Mouse (Mus musculus) lung, embryonic 15.5 days (tissue): Measurements from ENCODE around the gene Bmp6. TPM values are rescaled to one million over a fixed set of nuclear protein-coding genes. Genes with fewer than 3 reads are reported as not detected.

Source experiments
- ATAC-seq: fragments of 200-750 bp; cut with Nextera tagmentation; 2 replicates; pipeline ENCODE4 v1.8.0; 2017; ENCODE audit warnings: moderate number of reproducible peaks, borderline replicate concordance; ENCODE audit not compliant: low FRiP score, low TSS enrichment; ENCODE audit errors: extremely low read depth
- H3K27ac ChIP-seq: fragments of 300-500 bp; sonication (generic); 2 replicates; pipeline ENCODE4 v1.5.1; 2015; ENCODE audit warnings: moderate library complexity, mild to moderate bottlenecking, inconsistent platforms
- H3K27me3 ChIP-seq: fragments of 300-500 bp; sonication (generic); 2 replicates; pipeline ENCODE4 v1.6.1; 2015; ENCODE audit warnings: inconsistent platforms
- H3K36me3 ChIP-seq: fragments of 300-500 bp; sonication (generic); 2 replicates; pipeline ENCODE4 v1.6.1; 2015; ENCODE audit warnings: inconsistent platforms
- H3K4me1 ChIP-seq: fragments of 300-500 bp; sonication (generic); 2 replicates; pipeline ENCODE4 v1.6.1; 2015; ENCODE audit warnings: inconsistent platforms
- H3K4me2 ChIP-seq: fragments of 300-500 bp; sonication (generic); 2 replicates; pipeline ENCODE4 v1.6.1; 2015; ENCODE audit warnings: inconsistent platforms, mild to moderate bottlenecking, moderate library complexity
- H3K4me3 ChIP-seq: fragments of 300-500 bp; sonication (generic); 2 replicates; pipeline ENCODE4 v1.5.1; 2015; ENCODE audit warnings: mild to moderate bottlenecking, inconsistent platforms
- H3K9ac ChIP-seq: fragments of 300-500 bp; sonication (generic); 2 replicates; pipeline ENCODE4 v1.6.1; 2015; ENCODE audit warnings: inconsistent platforms
- H3K9me3 ChIP-seq: fragments of 300-500 bp; sonication (generic); 2 replicates; pipeline ENCODE4 v1.6.1; 2016; ENCODE audit warnings: inconsistent platforms
- WGBS: fragments of 180-500 bp; shearing (Covaris S2); methylation state at CpG from one replicate; pipeline ENCODE4 v1.1.7; 2015; 5-methylcytosine and 5-hydroxymethylcytosine counted together
- polyA plus RNA-seq: library from polyadenylated mRNA; unstranded; fragments of >200 nt; fragmentation: Nextera tagmentation; extraction: Ambion mirVana; gene quantifications from 2 replicates; pipeline ENCODE4 v1.2.1, GENCODE M21; 2015

Gene Bmp6
- polyA plus RNA-seq, result 1.1 and 1.2 TPM in 2 replicates

DNA sequence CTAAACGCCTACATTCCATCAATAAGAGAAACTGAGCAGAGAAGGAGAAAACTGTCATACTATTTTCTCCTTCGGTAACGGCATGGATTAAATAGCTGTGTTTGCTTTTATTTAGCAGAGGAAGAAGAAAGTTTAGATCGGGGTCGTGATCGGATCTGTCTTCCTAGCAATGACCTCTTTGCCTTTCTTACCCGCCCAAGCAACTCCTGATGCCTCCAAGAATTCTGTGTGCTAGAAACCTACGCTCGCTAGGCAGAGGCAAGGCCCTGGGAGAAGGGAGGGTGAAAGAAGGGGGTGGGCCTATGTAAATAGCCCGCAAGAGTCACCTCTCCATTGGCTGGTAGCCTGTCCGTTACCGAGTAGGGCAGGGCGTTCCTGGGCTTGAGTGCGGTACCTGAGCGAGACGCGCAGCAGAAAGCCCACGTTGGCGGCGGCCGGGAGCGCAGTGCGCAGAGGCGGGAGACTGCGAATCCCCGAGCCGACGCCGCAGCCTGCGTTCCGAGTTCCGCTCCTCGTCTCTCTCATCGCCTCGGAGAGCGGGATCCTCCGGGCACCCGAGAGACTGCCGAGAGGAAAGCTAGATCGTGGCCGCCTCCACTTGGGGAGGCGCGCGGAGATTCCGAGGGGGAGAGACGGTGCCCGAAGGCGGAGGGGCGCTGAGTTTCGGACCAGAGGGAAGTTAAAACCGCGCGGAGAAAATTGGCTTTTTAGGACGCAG lies at the start of gene Bmp6:
TSS of gene Bmp6 (plus strand) at position 395 of the 718 bp plus-strand sequence.
- Histone ChIP-seq H3K4me3 (peak within 1 kb of the TSS; percentile 47), H3K36me3 (no peaks in the 10 kb centered on the region), H3K4me2 (peak within 1 kb of the TSS; percentile 90), H3K9ac (peak within 1 kb of the TSS; percentile 27), H3K4me1 (peaks cover 30% of the 10 kb centered on the region), H3K27me3 (peaks cover 59% of the 10 kb centered on the region), H3K27ac (no peak within 1 kb of the TSS), H3K9me3 (no peaks in the 10 kb centered on the region)
- ATAC-seq, result peak; percentile 91
- WGBS, result 2% methylated on average over 54 of the region's 54 CpGs

DNA sequence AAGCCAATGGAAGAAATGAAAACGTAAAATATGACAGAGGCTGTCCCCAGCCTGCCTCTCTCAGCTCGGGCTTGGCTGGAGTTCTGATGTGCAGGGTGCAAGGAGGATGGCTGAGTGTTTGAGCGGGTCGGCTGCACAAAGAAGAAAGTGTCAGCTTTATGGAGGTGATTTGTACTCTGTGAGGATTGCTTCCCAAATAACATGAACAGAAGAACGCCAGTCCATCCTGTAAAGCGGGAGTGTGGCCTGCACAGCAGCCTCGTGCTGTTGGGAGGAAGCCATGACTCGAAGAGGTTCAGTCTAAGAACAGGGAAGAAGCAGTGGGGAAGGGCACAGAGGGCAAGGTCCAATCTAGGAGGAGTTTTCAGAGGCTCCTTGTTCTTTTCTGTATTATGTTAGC lies 48.7 kb upstream of the Bmp6 start:
- Histone ChIP-seq H3K9me3 (no peaks in the 10 kb centered on the region), H3K9ac (no peak overlapping the region), H3K36me3 (no peaks in the 10 kb centered on the region), H3K27ac (no peak overlapping the region), H3K4me1 (0 out of 2 replicates have a peak, but pooled peaks cover 2% of the 10 kb centered on the region), H3K27me3 (no peaks in the 10 kb centered on the region), H3K4me2 (no peak overlapping the region), H3K4me3 (no peak overlapping the region)
- ATAC-seq, result peak; percentile 11; the same call in 1 of the 2 replicates
- WGBS, result 36% methylated on average over 8 of the region's 8 CpGs

DNA sequence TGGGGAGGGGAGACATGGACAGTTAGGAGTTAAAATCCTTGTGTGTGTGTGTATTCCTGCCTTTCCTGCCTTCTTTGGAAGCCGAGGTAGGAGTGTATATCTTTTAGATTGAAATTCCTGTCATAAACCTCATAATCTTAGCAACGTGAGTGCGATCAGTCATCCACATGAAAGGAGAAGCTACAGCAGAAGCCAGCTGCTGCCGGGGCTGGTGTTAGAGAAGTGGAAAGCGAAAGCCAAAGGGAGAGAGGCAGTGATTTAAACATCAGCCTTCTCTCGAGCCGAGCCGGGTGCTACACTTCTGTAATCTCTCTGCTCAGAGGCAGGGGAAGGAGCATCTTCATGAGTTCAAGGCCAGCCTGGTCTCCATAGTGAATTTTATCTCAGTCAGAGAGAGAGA lies 48.3 kb upstream of the Bmp6 start:
- Histone ChIP-seq H3K27ac (no peak overlapping the region), H3K4me3 (no peak overlapping the region), H3K9me3 (no peaks in the 10 kb centered on the region), H3K4me2 (no peak overlapping the region), H3K27me3 (no peaks in the 10 kb centered on the region), H3K36me3 (no peaks in the 10 kb centered on the region), H3K9ac (no peak overlapping the region), H3K4me1 (0 out of 2 replicates have a peak, but pooled peaks cover 2% of the 10 kb centered on the region)
- 23% methylated on average over 8 of the region's 8 CpGs for WGBS
- no peak for ATAC-seq

DNA sequence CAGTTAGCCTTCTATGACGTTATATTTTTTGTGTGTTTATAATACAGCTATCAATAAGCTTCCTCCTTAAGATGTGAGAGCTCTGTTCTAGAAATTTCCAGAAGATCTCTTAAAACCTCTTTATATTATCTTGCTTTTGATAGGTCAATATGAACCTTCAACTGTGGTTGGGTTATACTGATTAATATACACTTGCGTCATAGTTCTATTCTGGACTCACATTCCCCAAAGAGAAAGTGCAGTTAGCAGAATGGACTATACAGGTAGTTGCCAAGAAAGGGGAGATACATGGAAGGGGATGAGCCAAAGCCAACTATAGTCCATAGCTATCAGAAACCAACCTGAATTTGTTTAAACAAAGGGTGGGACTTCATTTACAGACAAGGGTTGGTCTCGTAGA lies 33.8 kb upstream of the Bmp6 start:
- Histone ChIP-seq H3K9ac (no peak overlapping the region), H3K27ac (no peak overlapping the region), H3K36me3 (no peaks in the 10 kb centered on the region), H3K4me2 (peak overlapping the region; percentile 13; the same call in 1 of the 2 replicates), H3K4me1 (peaks cover 5% of the 10 kb centered on the region; the same call in 1 of the 2 replicates), H3K4me3 (no peak overlapping the region), H3K27me3 (no peaks in the 10 kb centered on the region), H3K9me3 (no peaks in the 10 kb centered on the region)
- no peak for ATAC-seq
- 48% methylated on average over 3 of the region's 3 CpGs for WGBS

DNA sequence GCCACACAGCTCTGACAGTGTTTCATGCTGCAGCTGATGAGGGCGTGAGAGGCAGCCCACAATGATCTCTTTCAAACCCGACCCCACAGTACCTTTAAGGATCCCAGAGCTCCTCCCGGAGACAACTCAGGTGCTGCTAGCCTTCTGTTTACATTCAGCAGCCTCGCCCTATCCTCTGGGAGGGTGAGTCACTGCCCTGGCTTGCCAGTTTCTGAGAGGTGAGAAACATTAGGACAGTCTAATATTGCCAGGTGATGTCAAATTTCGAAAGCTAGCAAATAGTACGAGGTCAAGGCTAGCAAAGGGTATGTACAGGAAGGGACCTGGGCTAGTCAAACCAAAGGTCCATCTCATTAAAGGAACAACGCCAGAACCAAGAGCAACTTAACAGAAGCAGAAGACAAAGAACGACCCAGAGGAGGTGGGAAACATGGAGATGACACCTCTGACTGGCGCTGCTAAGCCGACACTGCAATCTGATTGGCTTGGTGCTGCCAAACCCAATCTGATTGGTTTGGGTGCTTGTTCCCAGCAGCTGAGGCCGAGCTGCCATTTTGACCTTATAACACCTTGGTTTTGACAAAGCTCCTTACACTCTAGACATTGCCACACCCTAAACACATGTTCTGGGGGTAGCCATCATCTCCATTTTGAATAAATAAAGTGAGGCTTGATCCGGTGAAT lies 32.4 kb upstream of the Bmp6 start:
- peak overlapping the region; percentile 24; the same call in 1 of the 2 replicates for H3K4me2 ChIP-seq
- ATAC-seq, result 0 out of 2 replicates have a peak, but pooled peaks have one; percentile 27
- H3K9me3 ChIP-seq, result no peaks in the 10 kb centered on the region
- no peaks in the 10 kb centered on the region for H3K36me3 ChIP-seq
- H3K4me1 ChIP-seq, result peaks cover 5% of the 10 kb centered on the region; the same call in 1 of the 2 replicates
- 64% methylated on average over 12 of the region's 12 CpGs for WGBS
- no peak overlapping the region for H3K4me3 ChIP-seq
- no peak overlapping the region for H3K9ac ChIP-seq
- no peaks in the 10 kb centered on the region for H3K27me3 ChIP-seq
- no peak overlapping the region for H3K27ac ChIP-seq

DNA sequence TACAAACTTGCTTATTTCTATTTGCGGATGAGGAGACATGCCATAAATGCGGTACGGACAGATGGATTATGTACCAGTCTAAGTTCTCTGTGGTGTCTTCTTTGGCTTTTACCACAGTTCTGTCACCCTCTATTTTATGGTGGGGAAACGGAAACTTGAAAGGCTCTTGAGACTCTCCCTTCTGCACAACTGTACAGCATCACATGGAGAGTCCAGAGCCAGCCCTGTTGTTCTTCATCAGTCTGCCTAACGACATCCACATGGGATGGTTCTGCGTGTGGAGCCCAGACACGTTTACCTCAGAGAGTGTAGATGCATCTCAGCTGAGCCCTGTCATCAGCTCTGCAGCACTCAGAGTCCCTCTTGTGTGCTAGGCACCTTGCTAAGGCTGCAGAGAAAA lies 30.3 kb upstream of the Bmp6 start:
- Histone ChIP-seq H3K27me3 (no peaks in the 10 kb centered on the region), H3K9me3 (no peaks in the 10 kb centered on the region), H3K36me3 (no peaks in the 10 kb centered on the region), H3K4me1 (peaks cover 5% of the 10 kb centered on the region; the same call in 1 of the 2 replicates), H3K9ac (no peak overlapping the region), H3K27ac (no peak overlapping the region), H3K4me3 (no peak overlapping the region), H3K4me2 (no peak overlapping the region)
- 54% methylated on average over 7 of the region's 7 CpGs for WGBS
- peak; percentile 52; the same call in 1 of the 2 replicates for ATAC-seq

DNA sequence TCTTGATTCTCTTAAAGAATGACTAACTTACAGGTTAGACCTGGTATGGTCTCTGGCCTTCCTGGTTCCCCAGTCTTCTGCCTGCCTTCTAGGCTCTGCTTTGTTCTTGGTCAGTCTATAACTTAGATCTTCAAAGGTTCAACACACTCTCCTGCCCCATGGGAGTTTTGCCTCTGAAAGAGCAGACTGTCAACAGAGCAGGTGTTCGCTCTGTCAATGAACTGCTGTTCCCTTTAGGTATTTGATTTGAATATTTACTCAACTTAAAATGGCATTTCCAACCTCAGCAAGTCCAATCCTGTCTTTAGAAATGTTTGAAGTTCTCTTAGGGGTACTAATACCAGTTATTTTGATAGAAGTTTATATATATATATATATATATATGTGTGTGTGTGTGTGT lies 26.5 kb upstream of the Bmp6 start:
- WGBS, result 61% methylated on average over 1 of the region's 1 CpGs
- Histone ChIP-seq H3K4me3 (no peak overlapping the region), H3K4me1 (no peaks in the 10 kb centered on the region), H3K9ac (no peak overlapping the region), H3K9me3 (no peaks in the 10 kb centered on the region), H3K4me2 (no peak overlapping the region), H3K27me3 (no peaks in the 10 kb centered on the region), H3K36me3 (no peaks in the 10 kb centered on the region), H3K27ac (no peak overlapping the region)
- ATAC-seq, result no peak

DNA sequence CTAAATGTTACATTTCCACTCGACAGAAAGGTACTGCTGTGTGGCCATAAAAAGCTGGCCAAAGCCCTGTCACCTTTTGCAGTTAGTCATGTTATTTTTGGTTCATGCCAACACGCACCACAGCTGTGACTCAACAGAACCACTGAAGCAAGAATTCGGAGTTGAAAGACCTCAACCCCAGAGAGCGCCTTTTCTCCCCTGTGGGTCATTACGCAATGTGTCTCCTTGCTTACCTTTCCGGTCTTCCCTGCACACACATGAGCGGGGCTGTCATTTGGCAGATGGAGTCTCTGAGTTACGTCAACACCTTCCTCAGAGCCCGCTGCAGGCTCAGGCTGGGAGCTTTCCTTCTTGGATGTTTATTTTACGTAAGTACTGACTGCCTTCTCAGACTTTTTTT lies 24.6 kb upstream of the Bmp6 start:
- Histone ChIP-seq H3K4me2 (no peak overlapping the region), H3K27ac (no peak overlapping the region), H3K4me3 (no peak overlapping the region), H3K9ac (no peak overlapping the region), H3K36me3 (no peaks in the 10 kb centered on the region), H3K4me1 (peaks cover 5% of the 10 kb centered on the region; the same call in 1 of the 2 replicates), H3K27me3 (no peaks in the 10 kb centered on the region), H3K9me3 (no peaks in the 10 kb centered on the region)
- ATAC-seq, result no peak
- 25% methylated on average over 10 of the region's 10 CpGs for WGBS

DNA sequence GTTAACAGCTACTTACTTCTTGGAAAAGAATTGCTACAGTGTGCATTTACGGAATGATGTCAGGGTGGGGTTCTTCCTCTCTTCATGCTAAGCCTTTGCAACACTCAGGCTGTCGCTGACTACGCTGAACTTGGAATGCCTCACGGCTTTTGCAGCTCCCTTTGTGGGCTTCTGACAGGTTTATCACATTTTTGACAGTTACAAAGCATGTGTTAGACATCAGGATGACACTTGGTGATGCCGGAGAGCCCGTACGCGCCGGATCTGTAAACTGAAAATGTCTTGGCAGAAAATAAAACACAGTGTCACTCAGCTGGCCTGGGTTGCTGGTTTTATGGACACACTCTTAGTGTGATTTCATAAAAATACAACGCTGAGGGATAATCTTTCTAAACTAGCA lies 20.5 kb upstream of the Bmp6 start:
- Histone ChIP-seq H3K27ac (no peak overlapping the region), H3K4me3 (no peak overlapping the region)

DNA sequence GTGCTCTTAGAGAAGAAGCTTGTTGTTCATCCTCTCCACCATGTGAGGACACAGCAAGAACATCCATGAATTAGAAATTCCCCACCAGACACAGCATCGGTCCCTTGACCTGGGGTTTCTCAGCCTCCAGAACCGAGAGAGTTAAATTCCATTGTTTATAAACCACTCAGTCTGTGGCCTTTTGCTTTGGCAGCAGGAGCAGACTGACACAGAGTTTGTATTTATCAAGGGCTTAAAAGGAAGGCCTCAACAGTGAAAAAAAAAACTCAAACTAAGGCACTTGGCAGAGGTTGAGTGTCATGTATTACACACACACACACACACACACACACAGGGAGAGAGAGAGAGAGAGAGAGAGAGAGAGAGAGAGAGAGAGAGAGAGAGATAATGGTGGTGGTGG lies 17.5 kb upstream of the Bmp6 start:
- H3K27me3 ChIP-seq, result peaks cover 5% of the 10 kb centered on the region; the same call in 1 of the 2 replicates
- H3K36me3 ChIP-seq, result no peaks in the 10 kb centered on the region
- peaks cover 13% of the 10 kb centered on the region for H3K4me1 ChIP-seq
- H3K9ac ChIP-seq, result no peak overlapping the region
- H3K27ac ChIP-seq, result no peak overlapping the region
- no peak overlapping the region for H3K4me3 ChIP-seq
- no peaks in the 10 kb centered on the region for H3K9me3 ChIP-seq
- H3K4me2 ChIP-seq, result no peak overlapping the region
- ATAC-seq, result no peak
- WGBS, result 11% methylated on average over 2 of the region's 2 CpGs

More for the DNA sequence above, 20.5 kb upstream of the Bmp6 start:
- peaks cover 13% of the 10 kb centered on the region for H3K4me1 ChIP-seq
- H3K9ac ChIP-seq, result no peak overlapping the region
- 25% methylated on average over 10 of the region's 10 CpGs for WGBS
- ATAC-seq, result peak; percentile 35; the same call in 1 of the 2 replicates
- peak overlapping the region; percentile 36 for H3K4me2 ChIP-seq
- no peaks in the 10 kb centered on the region for H3K27me3 ChIP-seq
- no peaks in the 10 kb centered on the region for H3K36me3 ChIP-seq
- H3K9me3 ChIP-seq, result no peaks in the 10 kb centered on the region

DNA sequence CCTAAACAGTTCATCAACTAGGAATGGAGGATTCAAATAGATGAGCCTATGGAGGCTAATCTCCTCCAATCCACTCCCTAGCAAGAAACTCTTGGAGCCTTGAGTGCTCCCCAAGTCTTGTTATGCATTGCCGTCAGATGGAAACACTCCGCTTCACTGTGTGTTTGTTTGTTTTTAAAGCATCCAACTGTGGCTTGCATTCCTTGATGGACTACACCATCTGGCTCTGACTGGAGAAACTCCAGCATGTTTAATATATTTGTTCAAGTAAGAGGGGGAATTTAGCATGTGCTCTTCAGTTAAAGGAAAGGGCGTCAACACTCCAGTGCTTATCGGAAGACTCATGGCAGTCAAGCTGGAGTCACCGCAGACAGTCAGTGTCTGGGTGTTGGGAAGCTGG lies 11.4 kb upstream of the Bmp6 start:
- ATAC-seq, result no peak

DNA sequence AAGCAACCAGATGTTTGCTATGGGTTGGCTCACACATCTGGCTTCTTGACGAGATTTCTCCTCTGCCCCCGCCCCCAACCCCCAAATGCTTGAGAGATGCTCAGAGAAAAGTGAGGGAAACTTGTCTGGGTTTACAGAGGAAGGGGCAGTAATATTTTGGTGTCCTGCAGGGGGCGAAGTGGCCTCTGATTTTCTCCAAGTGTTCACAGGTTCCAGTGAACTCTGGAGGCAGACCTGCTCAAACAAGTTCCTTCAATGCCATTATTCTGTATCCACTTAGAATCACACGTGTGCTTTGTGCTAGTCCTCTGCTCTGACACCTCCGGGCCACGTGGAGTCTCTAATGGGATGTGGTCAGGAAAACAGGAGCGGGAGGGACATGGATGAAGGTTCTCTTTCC lies 2.3 kb upstream of the Bmp6 start:
- Histone ChIP-seq H3K9me3 (no peaks in the 10 kb centered on the region), H3K4me2 (no peak overlapping the region), H3K27me3 (peaks cover 41% of the 10 kb centered on the region), H3K27ac (no peak overlapping the region), H3K4me1 (peaks cover 30% of the 10 kb centered on the region), H3K9ac (no peak overlapping the region), H3K36me3 (no peaks in the 10 kb centered on the region), H3K4me3 (no peak overlapping the region)
- 22% methylated on average over 7 of the region's 7 CpGs for WGBS
- ATAC-seq, result 0 out of 2 replicates have a peak, but pooled peaks have one; percentile 8

More for the DNA sequence above, 11.4 kb upstream of the Bmp6 start:
- Histone ChIP-seq H3K4me2 (no peak overlapping the region), H3K27ac (no peak overlapping the region), H3K4me1 (no peaks in the 10 kb centered on the region), H3K4me3 (no peak overlapping the region), H3K36me3 (no peaks in the 10 kb centered on the region), H3K9me3 (no peaks in the 10 kb centered on the region), H3K9ac (no peak overlapping the region), H3K27me3 (peaks cover 11% of the 10 kb centered on the region; the same call in 1 of the 2 replicates)
- 68% methylated on average over 5 of the region's 5 CpGs for WGBS
